Mouse (Mus musculus): ENCODE data around the gene Traf3ip3.

Traf3ip3 gene

GRCm38 (mm10) chr1:193157111-193157492 is 44.4 kb downstream of the Traf3ip3 start:
- no peak for DNase-seq

- DNase-seq: no peak
Measured at GRCm38 (mm10) chr1:193156316-193157110, 45.0 kb downstream of the Traf3ip3 start.

- no peak for DNase-seq
Measured at GRCm38 (mm10) chr1:193153561-193153960, 47.9 kb downstream of the Traf3ip3 start.

- DNase-seq: no peak
Measured at GRCm38 (mm10) chr1:193152872-193153271, 48.6 kb downstream of the Traf3ip3 start, which contains the start of gene Irf6. Gene Irf6, plus strand, starts transcription at chr1:193153111.

- DNase-seq: no peak
Measured at GRCm38 (mm10) chr1:193151134-193151533, 50.4 kb downstream of the Traf3ip3 start.

GRCm38 (mm10) chr1:193149231-193149630 is 52.3 kb downstream of the Traf3ip3 start:
- DNase-seq: no peak

- no peak for DNase-seq
Measured at GRCm38 (mm10) chr1:193146416-193146815, 55.1 kb downstream of the Traf3ip3 start.

- DNase-seq: no peak
Measured at GRCm38 (mm10) chr1:193145101-193145500, 56.4 kb downstream of the Traf3ip3 start.

- DNase-seq: no peak
Measured at GRCm38 (mm10) chr1:193144516-193144915, 57.0 kb downstream of the Traf3ip3 start.

- DNase-seq: no peak
Measured at GRCm38 (mm10) chr1:193142517-193143062, 58.9 kb downstream of the Traf3ip3 start.

GRCm38 (mm10) chr1:193141118-193141517 is 60.4 kb downstream of the Traf3ip3 start:
- DNase-seq: no peak

- DNase-seq: no peak
Measured at GRCm38 (mm10) chr1:193138669-193139068, 62.8 kb downstream of the Traf3ip3 start.

GRCm38 (mm10) chr1:193138087-193138486 is 63.4 kb downstream of the Traf3ip3 start:
- DNase-seq: no peak

GRCm38 (mm10) chr1:193133726-193134125 is 67.8 kb downstream of the Traf3ip3 start:
- DNase-seq: no peak

- DNase-seq: no peak
Measured at GRCm38 (mm10) chr1:193132385-193132784, 69.1 kb downstream of the Traf3ip3 start.

- no peak for DNase-seq
Measured at GRCm38 (mm10) chr1:193131311-193131948, 70.1 kb downstream of the Traf3ip3 start.

GRCm38 (mm10) chr1:193130839-193131238 is 70.7 kb downstream of the Traf3ip3 start:
- DNase-seq: no peak

GRCm38 (mm10) chr1:193130456-193130825 is 71.1 kb downstream of the Traf3ip3 start:
- no peak for DNase-seq

GRCm38 (mm10) chr1:193129786-193130455 is 71.6 kb downstream of the Traf3ip3 start, which contains the start of gene Diexf:
Gene Diexf, minus strand, starts transcription at chr1:193130272.
- DNase-seq: peak; percentile 99

- DNase-seq: no peak
Measured at GRCm38 (mm10) chr1:193129321-193129720, 72.2 kb downstream of the Traf3ip3 start.

- DNase-seq: no peak
Measured at GRCm38 (mm10) chr1:193128055-193128454, 73.4 kb downstream of the Traf3ip3 start.

GRCm38 (mm10) chr1:193125835-193126234 is 75.7 kb downstream of the Traf3ip3 start:
- no peak for DNase-seq
